Mouse (Mus musculus) 3134 (cell line): Measurements from ENCODE around the gene Eif2b3.
A peak's percentile ranks its signal among the peaks of the same experiment; 100 is the strongest.

ENCODE experiments used
- DNase-seq: peaks from one replicate; pipeline ENCODE4 v3.0.0-alpha.2; 2011; ENCODE audit warnings: low spot score; ENCODE audit not compliant: insufficient read length; ENCODE audit errors: extremely low read depth

Eif2b3 gene

DNA sequence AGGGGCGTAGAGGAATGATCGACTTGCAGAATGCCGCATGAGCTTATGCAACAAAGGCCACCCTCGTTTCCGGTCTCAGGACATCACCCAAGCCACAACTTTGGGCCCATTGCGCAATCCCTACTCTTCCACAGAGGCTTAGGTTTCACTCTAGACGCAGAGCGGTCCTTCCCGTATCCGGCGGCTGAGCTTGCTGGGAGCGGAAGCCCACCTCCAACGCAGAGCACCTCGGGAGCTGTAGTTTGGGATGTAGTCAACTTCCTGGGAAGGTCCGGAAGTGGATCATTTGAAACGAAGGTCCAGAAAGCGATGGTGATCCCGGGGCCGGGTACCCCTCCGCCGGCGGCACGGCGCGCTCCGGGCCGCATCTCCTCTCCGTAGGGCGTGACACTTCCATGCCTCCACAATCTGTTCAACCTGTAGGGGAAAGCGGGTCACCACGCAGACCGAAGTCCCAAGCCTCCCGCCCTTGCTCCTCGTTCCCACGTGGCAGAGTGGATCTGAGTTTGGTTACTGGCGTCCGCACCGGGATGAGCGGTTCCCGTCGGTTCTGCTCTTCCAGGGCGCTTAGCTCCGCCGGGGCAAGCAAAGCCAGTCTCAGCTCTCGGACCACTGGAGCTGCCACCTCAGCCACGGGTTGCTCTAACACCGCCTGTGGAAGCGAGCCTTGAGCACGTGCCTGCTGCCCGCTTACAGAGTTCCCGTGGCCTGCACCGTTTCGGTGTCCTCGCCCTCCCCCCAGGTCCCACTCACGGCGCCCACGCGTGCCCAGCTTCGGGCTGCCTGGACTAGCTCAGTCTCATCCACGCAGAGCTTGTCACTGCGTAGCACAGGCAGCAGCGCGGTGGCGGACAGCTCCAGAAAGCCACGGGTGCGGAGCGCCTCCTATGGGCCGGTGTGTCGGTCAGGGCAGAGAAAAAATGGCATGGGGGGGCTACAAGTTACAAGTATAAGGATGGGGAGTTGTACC lies 101.5 kb downstream of the Eif2b3 start:
- peak; percentile 94 for DNase-seq

DNA sequence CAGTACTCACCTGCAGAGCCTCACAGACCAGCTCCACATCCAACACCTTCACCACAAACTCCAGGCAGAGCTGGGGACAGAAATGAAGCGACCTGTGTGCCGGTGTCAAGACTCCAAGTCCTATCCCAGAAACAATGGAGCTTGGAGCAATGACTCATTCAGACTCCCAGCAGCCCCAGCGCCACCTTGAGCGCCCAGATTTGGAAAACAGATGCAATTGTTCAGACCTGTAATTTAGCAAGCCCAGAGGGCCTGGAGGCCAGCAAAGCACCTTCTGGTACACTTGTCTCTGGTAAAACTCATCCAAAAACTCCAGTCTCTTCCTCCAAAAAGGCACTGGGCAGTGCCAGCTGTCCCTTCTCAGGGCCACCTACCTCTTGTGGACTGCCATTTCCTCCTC lies 103.0 kb downstream of the Eif2b3 start:
- no peak for DNase-seq

DNA sequence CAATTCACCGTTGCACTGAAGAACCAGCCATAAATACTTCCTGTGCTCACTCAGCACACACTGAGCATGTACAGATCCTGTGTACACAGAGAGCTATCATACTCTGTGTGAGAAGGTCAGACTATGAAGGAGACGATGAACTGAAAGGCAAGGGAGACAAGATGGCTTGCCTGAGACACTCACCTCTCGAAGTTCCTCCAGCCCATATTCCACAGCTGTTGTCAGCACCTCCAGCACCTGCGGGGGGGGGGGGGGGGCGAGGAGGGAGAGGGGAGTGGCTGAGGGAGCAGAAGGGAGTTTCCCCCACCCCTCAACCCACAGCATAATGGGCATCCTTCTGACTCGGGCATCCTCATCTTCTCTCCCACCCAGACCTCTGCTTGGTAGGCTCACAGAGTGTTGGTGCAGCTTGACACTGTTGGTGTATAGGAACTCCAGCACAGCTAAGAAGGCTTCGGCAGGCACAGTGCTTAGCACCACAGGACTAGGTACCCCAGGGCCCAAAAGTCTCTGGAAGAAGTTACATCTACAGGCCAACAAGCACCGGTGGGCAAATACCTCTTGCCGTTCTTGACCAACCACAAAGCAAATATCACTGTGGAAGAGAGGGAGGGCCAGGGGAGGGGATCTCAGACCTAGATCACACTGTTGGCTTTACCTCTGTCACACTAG lies 104.5 kb downstream of the Eif2b3 start:
- DNase-seq = no peak

DNA sequence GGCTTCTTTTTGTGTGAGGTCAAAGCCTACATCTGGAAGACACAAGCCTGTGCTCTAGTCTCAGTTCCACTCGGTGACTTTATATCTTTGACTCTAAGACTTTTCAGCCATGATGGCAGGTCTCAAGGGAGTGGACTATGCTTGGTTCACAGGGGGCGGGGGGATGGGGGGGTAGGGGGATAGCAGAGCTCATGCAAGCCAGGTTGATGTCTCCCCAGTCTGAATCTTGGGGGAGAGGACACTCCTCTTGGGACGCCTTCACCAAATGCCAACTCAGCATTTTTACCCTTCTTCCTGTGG lies 105.0 kb downstream of the Eif2b3 start:
- no peak for DNase-seq

DNA sequence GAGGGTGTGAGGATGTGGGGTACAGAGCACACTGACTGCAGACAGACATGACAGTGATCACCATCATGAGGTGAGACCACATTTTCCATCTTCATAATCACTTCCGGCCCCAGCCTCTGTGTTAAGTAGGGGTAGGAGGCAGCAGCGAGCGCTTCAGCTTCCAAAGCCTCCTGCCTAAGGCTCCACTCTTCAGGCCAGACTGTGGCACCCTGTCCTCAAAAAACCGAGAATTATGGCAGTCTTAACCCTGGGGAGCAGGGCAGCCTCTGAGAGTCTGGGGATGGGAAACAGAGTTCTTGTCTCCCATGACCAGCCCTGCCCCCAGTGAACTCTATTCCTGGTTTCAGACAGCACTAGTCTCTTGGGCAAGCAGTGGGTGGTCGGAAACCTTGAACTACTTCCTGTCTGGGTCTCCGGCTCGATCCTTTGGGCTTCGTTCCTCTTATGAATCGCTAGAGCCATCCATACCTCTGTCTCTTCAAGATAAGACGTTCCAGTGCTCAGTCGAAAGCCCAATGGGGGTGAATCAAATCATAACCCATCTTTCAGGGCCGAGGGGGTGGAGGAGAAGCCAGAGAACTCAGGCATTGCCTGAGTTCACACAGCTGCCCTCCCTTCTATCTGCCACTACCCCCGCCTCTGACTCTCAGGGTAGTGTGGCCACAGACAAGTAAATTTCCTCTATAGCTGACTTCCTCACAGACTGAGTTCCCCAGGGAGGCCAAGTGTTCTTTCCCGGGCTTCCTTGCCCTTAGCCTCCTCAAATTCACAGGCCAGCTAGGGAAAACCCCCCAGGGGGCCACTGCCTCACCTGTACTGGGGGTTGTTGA lies 105.5 kb downstream of the Eif2b3 start:
- DNase-seq = peak; percentile 51

DNA sequence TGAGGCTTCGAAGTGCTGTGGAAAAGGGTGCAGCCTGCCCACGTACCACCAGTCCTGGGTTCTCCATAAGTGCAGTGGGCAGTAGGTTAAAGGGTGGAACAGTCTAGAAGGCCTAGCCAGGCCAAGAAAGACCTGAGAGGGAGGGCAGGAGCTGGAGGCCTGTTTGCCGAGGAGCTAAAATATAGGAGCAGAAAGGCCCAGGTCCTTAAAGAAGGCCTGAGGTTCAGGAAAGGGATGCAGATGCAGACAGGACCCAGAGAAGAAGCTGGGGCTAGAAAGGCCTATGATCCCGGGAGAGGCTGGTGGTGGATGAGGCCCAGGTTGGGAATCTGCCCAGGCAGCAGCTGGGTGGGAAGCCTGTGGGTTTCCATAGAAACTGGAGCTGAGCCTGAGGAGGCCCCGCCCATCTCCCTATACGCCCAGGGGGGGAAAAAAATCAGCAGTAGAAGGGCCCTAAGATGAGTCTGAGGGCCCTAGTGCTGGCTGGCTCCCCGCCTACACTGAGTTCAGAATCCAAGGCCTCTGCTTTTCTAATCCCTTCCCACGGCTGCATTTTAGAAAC lies 106.2 kb downstream of the Eif2b3 start, which contains the start of gene Btbd19:
TSS of gene Btbd19 (minus strand) at position 378 of the 562 bp plus-strand sequence.
- DNase-seq = no peak

DNA sequence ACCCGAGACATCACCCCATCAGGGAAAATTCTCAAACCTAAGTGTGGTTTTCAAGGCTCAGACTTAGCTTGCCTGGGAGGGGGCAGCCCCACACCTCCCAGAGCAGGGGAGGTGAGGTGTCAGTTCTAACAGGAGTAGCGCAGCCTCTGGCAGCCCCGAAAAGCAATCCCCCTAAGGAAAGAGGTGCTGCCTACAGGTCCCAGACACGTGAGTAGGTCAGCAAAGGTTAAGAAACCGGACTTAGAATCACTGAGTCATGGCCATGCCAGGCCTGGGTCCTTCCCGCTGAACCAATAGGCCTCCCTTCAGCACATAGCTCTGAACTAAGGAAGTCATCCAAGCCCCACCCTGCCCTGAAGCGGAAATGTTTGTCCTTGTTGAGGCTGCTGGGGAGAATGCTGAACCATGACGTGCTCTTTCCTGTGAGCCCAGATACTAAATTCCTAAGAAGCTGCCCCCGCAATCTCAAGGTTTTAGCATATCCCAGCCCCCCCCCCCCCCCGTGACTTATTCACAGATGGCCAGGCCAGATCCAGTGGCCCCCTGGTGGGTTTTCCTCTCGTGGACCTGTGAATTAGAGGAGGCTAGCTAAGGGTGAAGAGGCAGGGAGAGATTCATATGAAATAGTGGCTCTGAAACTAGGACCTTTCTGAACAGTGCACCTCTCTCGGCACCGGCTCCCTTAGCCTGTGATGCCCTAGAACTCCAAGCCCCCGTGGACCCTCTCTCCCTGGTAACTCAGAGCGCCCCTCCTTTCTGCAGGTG lies 106.9 kb downstream of the Eif2b3 start:
- DNase-seq = peak; percentile 85

DNA sequence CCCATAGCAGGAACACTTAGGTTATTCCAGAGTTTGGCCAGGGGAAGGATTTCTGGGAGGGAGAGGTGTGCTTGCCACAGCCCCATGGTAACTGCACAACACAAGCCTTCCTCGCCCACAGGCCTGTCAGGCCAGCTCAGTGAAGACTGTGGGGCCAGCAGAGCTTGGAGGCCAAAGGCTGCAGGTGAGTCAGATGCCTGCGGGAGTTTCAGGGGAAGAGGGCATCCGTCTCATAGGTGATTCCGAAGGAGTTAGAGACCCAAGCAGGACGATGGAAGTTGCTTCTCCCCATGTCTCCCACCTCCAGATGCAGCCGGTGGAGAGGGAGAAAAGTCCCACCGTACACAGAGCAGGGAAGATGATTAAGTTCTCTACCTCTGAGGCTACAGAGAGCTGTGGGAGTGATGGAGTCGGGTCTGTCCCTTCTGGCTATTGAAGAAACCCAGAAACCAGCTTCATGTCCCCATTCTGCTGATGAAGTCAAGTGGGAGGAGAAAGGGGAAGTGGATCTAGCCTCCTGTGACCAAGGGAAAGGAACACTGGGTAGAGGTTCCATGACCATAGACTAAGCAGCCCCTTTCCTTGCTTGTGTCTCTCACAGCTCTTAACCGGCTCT lies 107.6 kb downstream of the Eif2b3 start, which contains the start of gene Tctex1d4:
TSS of gene Tctex1d4 (plus strand) at position 120 of the 616 bp plus-strand sequence.
- no peak for DNase-seq

DNA sequence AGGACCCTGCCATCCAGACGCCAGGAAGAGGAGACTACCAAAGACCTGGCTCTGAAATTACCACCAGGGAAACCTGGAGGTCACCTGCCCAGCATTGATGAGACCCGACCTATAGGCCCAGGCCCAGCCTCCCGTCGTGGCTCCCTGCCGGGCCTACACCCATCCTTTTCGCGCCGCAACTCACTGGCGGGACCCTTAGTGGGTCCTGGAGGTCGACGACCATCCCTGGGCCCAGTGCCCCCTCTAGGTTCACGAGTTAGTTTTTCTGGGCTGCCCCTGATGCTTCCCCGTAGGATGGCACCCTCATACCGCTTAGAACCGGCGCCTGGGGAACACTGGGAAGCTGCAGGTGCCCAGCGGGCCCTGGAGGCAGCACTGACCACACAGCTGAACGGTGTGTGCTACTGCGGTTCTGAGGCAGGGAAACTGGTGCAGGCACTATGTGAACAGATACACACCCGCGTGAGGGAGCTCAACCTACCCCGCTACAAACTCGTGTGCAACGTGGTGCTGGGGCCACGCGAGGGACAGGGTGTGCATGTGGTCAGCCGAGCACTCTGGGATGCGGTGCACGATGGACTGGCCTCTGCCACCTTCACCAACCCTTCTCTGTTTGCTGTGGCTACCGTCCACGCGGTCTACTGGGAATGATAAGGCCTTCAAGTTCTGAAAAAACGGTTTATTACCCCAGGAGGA lies 108.9 kb downstream of the Eif2b3 start:
- DNase-seq = no peak

DNA sequence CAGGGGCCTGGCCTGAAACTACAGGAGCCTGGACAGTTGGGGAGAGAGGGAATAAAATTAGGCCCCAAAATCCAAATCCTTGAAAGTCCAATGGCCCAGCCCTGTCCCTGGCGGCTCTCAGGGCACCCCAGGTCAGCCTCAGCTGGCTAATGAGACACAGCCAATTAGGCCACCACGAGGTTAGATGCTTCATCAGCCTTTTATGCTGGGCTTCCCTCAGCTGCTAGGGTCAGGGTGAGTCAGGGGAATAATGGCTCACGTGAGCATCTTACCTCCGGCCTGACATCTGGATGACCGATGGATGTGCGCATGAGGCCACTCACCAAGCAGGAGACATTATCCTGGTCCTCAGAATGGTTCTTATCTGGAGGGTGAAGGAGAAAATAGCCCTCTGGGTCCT lies 111.6 kb downstream of the Eif2b3 start:
- no peak for DNase-seq

DNA sequence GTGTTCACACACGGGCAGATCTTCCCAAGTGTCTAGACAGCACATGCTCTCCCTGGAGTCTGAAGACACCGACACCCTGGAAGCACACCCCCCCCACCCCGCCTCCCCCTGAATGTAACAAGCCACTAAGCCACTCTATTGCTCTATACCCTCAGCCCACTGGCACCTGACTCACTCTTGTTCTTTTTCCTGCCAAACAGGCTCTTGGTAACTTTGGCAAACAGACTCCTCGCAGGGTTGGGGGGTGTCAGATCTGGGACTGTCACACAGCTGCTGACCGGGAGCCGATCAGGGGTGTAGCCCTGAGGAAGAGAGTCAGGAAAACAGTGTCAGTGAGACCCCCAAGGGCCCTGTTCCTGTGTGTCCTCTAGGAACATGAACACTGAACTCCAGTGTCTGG lies 112.0 kb downstream of the Eif2b3 start:
- no peak for DNase-seq

DNA sequence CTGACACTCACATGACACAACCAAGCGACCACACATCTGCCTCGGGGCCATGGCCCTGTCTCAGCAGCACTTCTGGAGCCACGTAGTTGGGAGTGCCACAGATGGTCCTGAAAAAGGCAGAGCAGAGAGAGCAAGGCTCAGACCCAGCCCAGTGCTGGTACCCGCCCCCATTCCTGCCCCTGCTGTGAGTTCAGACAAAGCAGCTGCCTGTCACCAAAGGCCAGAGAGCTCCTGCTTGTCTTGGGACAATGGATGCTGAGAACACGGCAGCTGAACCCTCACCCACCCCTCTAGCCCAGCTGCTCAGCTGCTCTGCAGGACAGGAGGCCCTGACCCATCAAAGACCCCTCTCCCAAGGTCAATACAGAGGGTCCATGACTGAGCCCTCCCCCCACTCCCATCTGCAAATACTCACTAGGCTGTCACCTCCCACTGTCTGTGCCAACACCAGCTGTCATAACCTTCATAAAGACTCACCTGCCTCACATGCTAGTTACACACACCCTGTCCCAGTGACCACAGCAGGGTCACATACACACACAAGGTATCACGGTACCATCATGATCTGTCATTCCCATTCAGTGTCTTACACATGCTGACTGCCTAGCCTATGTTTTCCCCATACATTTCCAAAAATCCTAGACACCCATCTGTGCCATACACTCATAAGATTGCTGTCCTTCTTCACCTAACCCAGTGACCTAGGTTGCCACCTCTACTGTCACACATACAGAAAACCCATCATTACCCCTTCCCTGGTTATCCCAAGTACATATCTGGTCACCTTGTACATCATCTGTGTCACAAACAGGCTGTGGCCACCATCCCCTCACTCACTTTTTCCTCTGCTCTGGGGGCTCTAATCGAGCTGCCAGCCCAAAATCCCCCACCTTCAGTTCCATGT lies 112.9 kb downstream of the Eif2b3 start:
- no peak for DNase-seq

DNA sequence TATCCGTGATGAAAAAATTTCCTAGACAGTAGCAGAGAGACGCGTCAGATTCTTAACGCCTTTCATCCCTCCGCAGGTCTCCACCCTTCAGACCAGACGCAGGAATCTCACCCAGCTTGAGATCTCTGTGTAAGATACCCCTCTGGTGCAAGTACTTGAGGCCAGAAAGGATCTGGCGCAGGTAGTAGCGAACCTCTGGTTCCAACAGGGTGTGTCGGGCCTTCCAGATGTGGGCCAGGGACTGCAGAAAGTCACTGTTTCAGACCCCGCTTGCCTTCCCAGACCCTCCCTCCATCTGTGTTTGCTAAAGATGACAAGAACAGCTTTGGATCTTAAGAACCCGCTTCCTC lies 113.6 kb downstream of the Eif2b3 start:
- no peak for DNase-seq

DNA sequence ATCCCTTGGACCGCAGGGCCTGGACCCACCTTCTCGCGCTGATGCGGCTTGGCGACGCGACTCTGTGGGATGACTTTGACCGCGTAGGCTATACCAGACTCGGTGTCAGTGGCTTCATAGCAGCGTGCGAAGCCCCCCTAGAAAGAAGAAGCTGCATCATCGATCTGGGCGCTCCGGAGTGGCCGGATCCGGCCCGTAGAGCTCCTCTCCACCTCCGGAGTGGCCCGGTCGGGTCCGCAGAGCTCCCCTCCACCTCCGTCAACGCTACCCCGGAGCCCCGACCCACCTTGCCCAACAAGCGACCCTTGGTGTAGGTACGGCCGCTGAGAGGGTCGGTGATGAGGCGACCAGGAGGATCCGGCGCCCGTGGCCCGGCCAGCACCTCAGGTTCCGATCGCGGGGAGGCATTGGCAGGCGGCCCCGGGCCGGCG lies 114.2 kb downstream of the Eif2b3 start:
- DNase-seq = peak; percentile 59

DNA sequence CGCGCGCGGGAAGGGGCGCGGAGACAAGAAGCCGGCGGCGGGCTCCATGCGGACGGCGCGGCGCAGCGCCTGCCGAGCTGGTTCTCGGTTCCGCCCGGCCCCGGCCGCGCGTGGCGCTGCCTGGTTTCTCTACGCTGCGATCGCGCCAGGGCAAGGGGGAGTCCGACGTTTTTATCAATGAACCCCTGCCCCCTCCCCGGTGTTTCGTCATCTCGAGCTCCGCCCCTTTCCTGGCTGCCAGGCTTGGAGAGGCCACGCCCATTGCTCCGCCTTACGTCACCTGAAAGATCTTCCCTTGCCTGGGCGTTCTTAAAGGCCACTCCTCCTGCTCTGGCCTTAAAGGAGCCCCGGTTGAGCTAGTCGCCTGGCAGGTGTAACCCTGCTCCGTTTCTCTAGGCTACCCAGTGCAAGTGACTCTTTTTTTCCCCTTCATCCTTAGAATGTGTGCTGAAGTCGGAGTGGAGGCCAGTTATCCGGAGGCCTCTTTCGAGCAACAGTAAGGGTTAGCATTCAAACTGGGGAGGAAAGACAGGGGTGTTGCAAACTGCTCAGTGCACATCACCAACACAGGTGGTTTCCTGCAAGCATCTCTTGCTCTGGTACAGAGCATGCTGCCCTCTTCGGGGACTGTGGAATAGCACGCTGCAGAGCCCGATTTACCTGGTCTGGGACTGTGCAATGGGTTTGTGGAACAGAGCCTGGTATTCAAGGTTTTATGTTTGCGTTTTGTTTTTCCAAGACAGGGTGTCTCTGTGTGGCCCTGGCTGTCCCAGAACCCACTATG lies 114.8 kb downstream of the Eif2b3 start, which contains the start of gene Plk3:
TSS of gene Plk3 (minus strand) at position 147 of the 784 bp plus-strand sequence.
- DNase-seq = peak; percentile 92

DNA sequence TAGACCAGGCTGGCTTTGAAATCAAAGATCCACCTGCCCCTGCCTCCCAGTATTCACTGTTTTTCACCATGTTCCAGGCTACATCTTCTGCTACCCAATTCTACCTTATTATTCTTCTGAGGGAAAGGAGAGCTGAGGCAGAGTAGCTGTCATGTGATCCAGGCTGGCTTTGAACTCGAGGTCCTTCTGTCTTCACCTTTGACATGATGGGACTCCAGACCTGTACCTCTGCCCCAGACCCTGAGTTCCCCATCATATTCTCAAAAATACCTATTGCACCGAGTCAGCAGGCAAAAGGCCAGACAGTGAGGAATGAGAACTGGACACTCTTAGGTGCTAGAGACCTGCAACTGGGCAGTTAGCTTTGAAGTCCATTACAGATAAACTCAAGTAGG lies 115.4 kb downstream of the Eif2b3 start:
- DNase-seq = no peak

DNA sequence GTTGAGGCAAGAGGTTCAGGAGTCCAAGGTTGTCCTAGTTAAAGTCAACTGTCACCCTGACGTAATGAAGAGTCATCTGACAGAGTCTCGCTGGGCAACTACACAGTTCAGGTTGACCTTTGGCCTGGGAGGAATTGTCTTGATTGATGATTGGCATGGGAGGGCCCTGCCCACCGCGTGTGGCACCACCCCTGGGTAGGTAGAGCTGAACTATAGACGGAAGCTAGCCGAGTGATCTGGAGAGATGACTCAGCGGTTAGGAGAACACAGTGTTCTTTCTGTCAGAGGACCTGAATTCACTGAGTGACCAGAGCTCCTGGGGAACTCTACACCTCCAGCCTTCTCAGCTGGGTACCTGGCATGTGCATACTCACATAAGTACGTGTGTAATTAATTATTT lies 116.8 kb downstream of the Eif2b3 start:
- peak; percentile 49 for DNase-seq
